Mouse (Mus musculus) frontal cortex, postnatal 36 days (tissue): ENCODE data around the gene Myl12a.

Source experiments
- DNase-seq, 2 experiments: peaks; one replicate each; pipeline ENCODE4 v3.0.0; 2022; ENCODE audit warnings: low spot score in 2 of 2

Myl12a gene

GRCm38 (mm10) chr17:71010646-71011242 lies 8.1 kb upstream of the Myl12a start:
- no peak for DNase-seq

- DNase-seq: no peak
These were observed 7.1 kb upstream of the Myl12a start for GRCm38 (mm10) chr17:71009751-71010150.

- DNase-seq: no peak
These were observed 6.0 kb upstream of the Myl12a start for GRCm38 (mm10) chr17:71008676-71009075.

GRCm38 (mm10) chr17:71006976-71007375 lies 4.3 kb upstream of the Myl12a start:
- no peak for DNase-seq

- DNase-seq: no peak
These were observed 1.7 kb upstream of the Myl12a start for GRCm38 (mm10) chr17:71004186-71004960.

GRCm38 (mm10) chr17:71003721-71004120 lies 1.0 kb upstream of the Myl12a start:
- DNase-seq: no peak

- no peak for DNase-seq
These were observed 434 bp upstream of the Myl12a start for GRCm38 (mm10) chr17:71003112-71003511.

GRCm38 (mm10) chr17:71002081-71002743 lies 466 bp downstream of the Myl12a start, which contains the start of gene Myom1:
Myom1 (plus strand) TSS chr17:71002633.
- DNase-seq: peak; percentile 96 to 97

GRCm38 (mm10) chr17:71001699-71002080 lies 988 bp downstream of the Myl12a start:
- DNase-seq: peak; percentile 22 to 39

- DNase-seq: no peak
These were observed 1.6 kb downstream of the Myl12a start for GRCm38 (mm10) chr17:71001067-71001466.

GRCm38 (mm10) chr17:71000255-71000654 lies 2.4 kb downstream of the Myl12a start:
- DNase-seq: no peak

GRCm38 (mm10) chr17:70999187-70999586 lies 3.5 kb downstream of the Myl12a start:
- DNase-seq: no peak

GRCm38 (mm10) chr17:70998400-70998975 lies 4.2 kb downstream of the Myl12a start:
- no peak for DNase-seq

- DNase-seq: no peak
These were observed 4.8 kb downstream of the Myl12a start for GRCm38 (mm10) chr17:70997836-70998235.

- no peak for DNase-seq
These were observed 7.1 kb downstream of the Myl12a start for GRCm38 (mm10) chr17:70995551-70995950.

GRCm38 (mm10) chr17:70994671-70995070 lies 8.0 kb downstream of the Myl12a start:
- no peak for DNase-seq

- no peak for DNase-seq
These were observed 9.3 kb downstream of the Myl12a start for GRCm38 (mm10) chr17:70993385-70993807.

- DNase-seq: no peak
These were observed 10.0 kb downstream of the Myl12a start for GRCm38 (mm10) chr17:70992662-70993061.

GRCm38 (mm10) chr17:70991706-70992625 lies 10.7 kb downstream of the Myl12a start:
- no peak for DNase-seq

- DNase-seq: peak; percentile 81 to 83
These were observed 12.0 kb downstream of the Myl12a start for GRCm38 (mm10) chr17:70990403-70991303.
